Mouse (Mus musculus) midbrain, embryonic 12.5 days (tissue): ENCODE measurements around the gene Wdr24. TPM values are rescaled to one million over a fixed set of nuclear protein-coding genes. Genes with fewer than 3 reads are reported as not detected.

ENCODE experiments used
- ATAC-seq: fragments of 200-750 bp; cut with Nextera tagmentation; 2 replicates; pipeline ENCODE4 v1.8.0; 2017; ENCODE audit warnings: low read depth, moderate TSS enrichment, moderate library complexity; ENCODE audit not compliant: low FRiP score
- H3K27ac ChIP-seq: fragments of 300-500 bp; sonication (generic); replicated peaks from 2 replicates; pipeline ENCODE4 v1.5.1; 2016; ENCODE audit warnings: mild to moderate bottlenecking
- H3K27me3 ChIP-seq: fragments of 300-500 bp; sonication (generic); 2 replicates; pipeline ENCODE4 v1.6.1; 2016; ENCODE audit warnings: mild to moderate bottlenecking
- H3K36me3 ChIP-seq: fragments of 300-500 bp; sonication (generic); 2 replicates; pipeline ENCODE4 v1.6.1; 2016
- H3K4me1 ChIP-seq: fragments of 300-500 bp; sonication (generic); 2 replicates; pipeline ENCODE4 v1.6.1; 2016
- H3K4me2 ChIP-seq: fragments of 300-500 bp; sonication (generic); replicated peaks from 2 replicates; pipeline ENCODE4 v1.6.1; 2016; ENCODE audit warnings: mild to moderate bottlenecking, moderate library complexity
- H3K4me3 ChIP-seq: fragments of 300-500 bp; sonication (generic); 2 replicates; pipeline ENCODE4 v1.5.1; 2016; ENCODE audit warnings: mild to moderate bottlenecking
- H3K9ac ChIP-seq: fragments of 300-500 bp; sonication (generic); replicated peaks from 2 replicates; pipeline ENCODE4 v1.6.1; 2016; ENCODE audit warnings: mild to moderate bottlenecking, moderate library complexity
- H3K9me3 ChIP-seq: fragments of 300-500 bp; sonication (generic); 2 replicates; pipeline ENCODE4 v1.6.1; 2016; ENCODE audit warnings: mild to moderate bottlenecking
- WGBS: fragments of 180-500 bp; shearing (Covaris S2); methylation state at CpG from one replicate; pipeline ENCODE4 v1.1.7; 2016; 5-methylcytosine and 5-hydroxymethylcytosine counted together
- polyA plus RNA-seq: library from polyadenylated mRNA; unstranded; fragments of >200 nt; fragmentation: Nextera tagmentation; extraction: Ambion mirVana; gene quantifications from 2 replicates; pipeline ENCODE4 v1.2.1, GENCODE M21; 2016

The Wdr24 gene
- polyA plus RNA-seq, 1 experiment from 2014 or later, result 28.5 TPM

GRCm38 (mm10) chr17:25843122-25843521 is 19.7 kb downstream of the Wdr24 start:
- no peak for ATAC-seq
- Histone ChIP-seq H3K27me3 (no peaks in the 10 kb centered on the region), H3K9ac (peak overlapping the region; percentile 84), H3K4me2 (peak overlapping the region; percentile 89), H3K4me1 (peaks cover 23% of the 10 kb centered on the region), H3K27ac (no peak overlapping the region), H3K36me3 (peaks cover 58% of the 10 kb centered on the region), H3K4me3 (peak overlapping the region; percentile 88), H3K9me3 (no peaks in the 10 kb centered on the region)
- 93% methylated on average over 4 of the region's 4 CpGs for WGBS

GRCm38 (mm10) chr17:25843636-25844395 is 20.4 kb downstream of the Wdr24 start:
- Histone ChIP-seq H3K4me1 (peaks cover 20% of the 10 kb centered on the region), H3K4me2 (peak overlapping the region; percentile 89), H3K4me3 (peak overlapping the region; percentile 88), H3K36me3 (peaks cover 59% of the 10 kb centered on the region), H3K27ac (peak overlapping the region; percentile 60), H3K9ac (peak overlapping the region; percentile 84), H3K27me3 (no peaks in the 10 kb centered on the region), H3K9me3 (no peaks in the 10 kb centered on the region)
- ATAC-seq, result no peak; the same call in 1 of the 2 replicates
- 3% methylated on average over 36 of the region's 38 CpGs for WGBS

- 3% methylated on average over 19 of the region's 21 CpGs for WGBS
- Histone ChIP-seq H3K4me2 (peak within 1 kb of the TSS; percentile 89), H3K4me3 (peak within 1 kb of the TSS; percentile 88), H3K9ac (peak within 1 kb of the TSS; percentile 84), H3K36me3 (peaks cover 53% of the 10 kb centered on the region), H3K9me3 (no peaks in the 10 kb centered on the region), H3K27me3 (no peaks in the 10 kb centered on the region), H3K27ac (peak within 1 kb of the TSS; percentile 60), H3K4me1 (peaks cover 19% of the 10 kb centered on the region)
- ATAC-seq, result peak; percentile 90
Observed at GRCm38 (mm10) chr17:25844396-25844901, 21.0 kb downstream of the Wdr24 start, which contains the start of gene Rhot2. TSS of gene Rhot2 (minus strand) at chr17:25844851.

- peak overlapping the region; percentile 57 for H3K4me3 ChIP-seq
- peaks cover 11% of the 10 kb centered on the region for H3K36me3 ChIP-seq
- H3K27me3 ChIP-seq, result no peaks in the 10 kb centered on the region
- H3K4me2 ChIP-seq, result peak overlapping the region; percentile 91
- H3K27ac ChIP-seq, result 0 out of 2 replicates have a peak overlapping the region, but pooled peaks have one; percentile 86
- H3K9me3 ChIP-seq, result no peaks in the 10 kb centered on the region
- no peak for ATAC-seq
- H3K4me1 ChIP-seq, result peaks cover 18% of the 10 kb centered on the region
- 82% methylated on average over 6 of the region's 6 CpGs for WGBS
- H3K9ac ChIP-seq, result peak overlapping the region; percentile 88; the same call in 1 of the 2 replicates
Observed at GRCm38 (mm10) chr17:25860229-25860628, 36.8 kb downstream of the Wdr24 start.

GRCm38 (mm10) chr17:25860832-25861703 is 37.6 kb downstream of the Wdr24 start, which contains the start of gene Wdr90:
TSS of gene Wdr90 (minus strand) at chr17:25861501.
- no peaks in the 10 kb centered on the region for H3K9me3 ChIP-seq
- 3% methylated on average over 65 of the region's 65 CpGs for WGBS
- H3K4me2 ChIP-seq, result peak within 1 kb of the TSS; percentile 91
- H3K4me3 ChIP-seq, result peak within 1 kb of the TSS; percentile 57
- peak within 1 kb of the TSS; percentile 88 for H3K9ac ChIP-seq
- no peaks in the 10 kb centered on the region; the same call in 1 of the 2 replicates for H3K27me3 ChIP-seq
- peaks cover 18% of the 10 kb centered on the region for H3K4me1 ChIP-seq
- peak; percentile 94 for ATAC-seq
- H3K36me3 ChIP-seq, result peaks cover 4% of the 10 kb centered on the region; the same call in 1 of the 2 replicates
- peak within 1 kb of the TSS; percentile 86 for H3K27ac ChIP-seq

GRCm38 (mm10) chr17:25861704-25862612 is 38.5 kb downstream of the Wdr24 start:
- peak overlapping the region; percentile 88 for H3K9ac ChIP-seq
- 6% methylated on average over 6 of the region's 6 CpGs for WGBS
- H3K36me3 ChIP-seq, result no peaks in the 10 kb centered on the region
- ATAC-seq, result peak; percentile 59
- H3K4me2 ChIP-seq, result peak overlapping the region; percentile 91
- no peaks in the 10 kb centered on the region; the same call in 1 of the 2 replicates for H3K27me3 ChIP-seq
- no peaks in the 10 kb centered on the region for H3K9me3 ChIP-seq
- H3K27ac ChIP-seq, result peak overlapping the region; percentile 86
- peaks cover 18% of the 10 kb centered on the region for H3K4me1 ChIP-seq
- H3K4me3 ChIP-seq, result peak overlapping the region; percentile 57

GRCm38 (mm10) chr17:25863681-25864080 is 40.3 kb downstream of the Wdr24 start:
- H3K27ac ChIP-seq, result no peak overlapping the region
- 91% methylated on average over 6 of the region's 6 CpGs for WGBS
- H3K27me3 ChIP-seq, result peaks cover 10% of the 10 kb centered on the region
- no peaks in the 10 kb centered on the region for H3K9me3 ChIP-seq
- no peak overlapping the region for H3K4me2 ChIP-seq
- no peak overlapping the region for H3K4me3 ChIP-seq
- ATAC-seq, result no peak
- no peaks in the 10 kb centered on the region for H3K36me3 ChIP-seq
- H3K4me1 ChIP-seq, result peaks cover 30% of the 10 kb centered on the region
- no peak overlapping the region for H3K9ac ChIP-seq

GRCm38 (mm10) chr17:25864311-25864710 is 40.9 kb downstream of the Wdr24 start:
- WGBS, result 96% methylated on average over 14 of the region's 14 CpGs
- no peaks in the 10 kb centered on the region for H3K36me3 ChIP-seq
- peaks cover 10% of the 10 kb centered on the region for H3K27me3 ChIP-seq
- no peak overlapping the region for H3K4me3 ChIP-seq
- no peak overlapping the region for H3K9ac ChIP-seq
- no peak overlapping the region for H3K4me2 ChIP-seq
- ATAC-seq, result no peak
- peaks cover 35% of the 10 kb centered on the region for H3K4me1 ChIP-seq
- no peak overlapping the region for H3K27ac ChIP-seq
- H3K9me3 ChIP-seq, result no peaks in the 10 kb centered on the region

GRCm38 (mm10) chr17:25865288-25865687 is 41.9 kb downstream of the Wdr24 start:
- Histone ChIP-seq H3K4me1 (peaks cover 30% of the 10 kb centered on the region), H3K4me3 (no peak overlapping the region), H3K36me3 (no peaks in the 10 kb centered on the region), H3K4me2 (no peak overlapping the region), H3K9ac (no peak overlapping the region), H3K27ac (no peak overlapping the region), H3K9me3 (no peaks in the 10 kb centered on the region), H3K27me3 (peaks cover 10% of the 10 kb centered on the region)
- WGBS, result 85% methylated on average over 11 of the region's 11 CpGs
- no peak for ATAC-seq

GRCm38 (mm10) chr17:25866172-25866571 is 42.7 kb downstream of the Wdr24 start:
- Histone ChIP-seq H3K4me2 (no peak overlapping the region), H3K27ac (no peak overlapping the region), H3K27me3 (peaks cover 10% of the 10 kb centered on the region), H3K9me3 (no peaks in the 10 kb centered on the region), H3K36me3 (no peaks in the 10 kb centered on the region), H3K4me1 (peaks cover 23% of the 10 kb centered on the region), H3K4me3 (no peak overlapping the region), H3K9ac (no peak overlapping the region)
- 93% methylated on average over 3 of the region's 3 CpGs for WGBS
- no peak for ATAC-seq

GRCm38 (mm10) chr17:25867509-25867835 is 44.0 kb downstream of the Wdr24 start:
- WGBS, result 13% methylated on average over 7 of the region's 7 CpGs
- no peaks in the 10 kb centered on the region for H3K9me3 ChIP-seq
- peaks cover 18% of the 10 kb centered on the region for H3K4me1 ChIP-seq
- H3K27me3 ChIP-seq, result peaks cover 10% of the 10 kb centered on the region
- no peak for ATAC-seq
- H3K27ac ChIP-seq, result no peak overlapping the region
- peak overlapping the region; percentile 83 for H3K4me3 ChIP-seq
- H3K36me3 ChIP-seq, result no peaks in the 10 kb centered on the region
- H3K9ac ChIP-seq, result no peak overlapping the region
- H3K4me2 ChIP-seq, result peak overlapping the region; percentile 100
